Mouse (Mus musculus) ES-E14 (cell line): ENCODE measurements at regions not wholly inside any gene's neighbourhood (a gene's known extent, or its start where the extent isn't known, plus 50 kb on each side); places are given as distances from the start of the nearest gene placed in this dataset.
"Not testable (repeated sequence)": the region's sequence is repeated elsewhere in the genome, so short reads cannot be mapped to it uniquely, and the experiment has no call there.

ENCODE experiments used
- DNase-seq: peaks from one replicate; pipeline ENCODE4 v3.0.0-alpha.2; 2013; ENCODE audit warnings: low read depth, low spot score
- H3K27ac ChIP-seq: 2 replicates; pipeline ENCODE4 v1.5.1; 2012; ENCODE audit warnings: low read depth, mild to moderate bottlenecking, low read length, moderate library complexity, mixed read lengths; ENCODE audit not compliant: poor library complexity, insufficient read depth, severe bottlenecking
- H3K36me3 ChIP-seq: 2 replicates; pipeline ENCODE4 v1.6.1; 2012; ENCODE audit warnings: mild to moderate bottlenecking, low read length, moderate library complexity, mixed read lengths; ENCODE audit not compliant: control insufficient read depth, poor library complexity, insufficient read depth, severe bottlenecking
- H3K4me1 ChIP-seq, 2 experiments: fragments of 150-350 bp in 1 of 2; sonication (generic) in 1 of 2; 2 replicates each; pipeline ENCODE4 v1.6.1; 2012; ENCODE audit warnings: low read length in 2 of 2, mild to moderate bottlenecking in 1 of 2, mixed read lengths in 1 of 2; ENCODE audit not compliant: control insufficient read depth in 2 of 2, insufficient read depth in 2 of 2, poor library complexity in 1 of 2
- H3K4me3 ChIP-seq, 2 experiments: fragments of 150-350 bp in 1 of 2; sonication (generic) in 1 of 2; 2 replicates each; pipeline ENCODE4 v1.5.1; 2012; ENCODE audit warnings: low read length in 2 of 2, low read depth in 1 of 2, mild to moderate bottlenecking in 1 of 2, mixed read lengths in 1 of 2; ENCODE audit not compliant: insufficient read depth in 1 of 2, poor library complexity in 1 of 2, severe bottlenecking in 1 of 2
- H3K9ac ChIP-seq: 2 replicates; pipeline ENCODE4 v1.6.1; 2012; ENCODE audit warnings: low read depth, mild to moderate bottlenecking, low read length, mixed read lengths; ENCODE audit not compliant: poor library complexity, insufficient read depth, severe bottlenecking
- H3K9me3 ChIP-seq: fragments of 150-350 bp; sonication (generic); 2 replicates; pipeline ENCODE4 v1.6.1; 2012; ENCODE audit warnings: low read depth, mild to moderate bottlenecking, low read length; ENCODE audit not compliant: control insufficient read depth, insufficient read depth
- CHD2 ChIP-seq: IDR thresholded peaks from 2 replicates; pipeline ENCODE4 v1.6.1; 2014; ENCODE audit warnings: mild to moderate bottlenecking, low read depth, low read length, inconsistent platforms
- HCFC1 ChIP-seq: IDR thresholded peaks from 2 replicates; pipeline ENCODE4 v1.6.1; 2012; ENCODE audit warnings: low read length, inconsistent platforms, borderline replicate concordance; ENCODE audit not compliant: insufficient read depth
- MAFK ChIP-seq: IDR thresholded peaks from 2 replicates; pipeline ENCODE4 v1.6.1; 2014; ENCODE audit warnings: mild to moderate bottlenecking, low read depth, low read length, inconsistent platforms; ENCODE audit not compliant: insufficient read depth
- ZC3H11A ChIP-seq: IDR thresholded peaks from 2 replicates; pipeline ENCODE4 v1.6.1; 2012; ENCODE audit warnings: low read depth, mild to moderate bottlenecking, inconsistent platforms, low read length, borderline replicate concordance
- ZNF384 ChIP-seq: IDR thresholded peaks from 2 replicates; pipeline ENCODE4 v1.6.1; 2012; ENCODE audit warnings: low read depth, low read length, inconsistent platforms
- in situ Hi-C, 2 experiments: fragments of 600-800 bp; cut with MboI; formaldehyde crosslinking; loops; one replicate each; pipeline ENCODE4 v1.15.1; 2025; ENCODE audit warnings: low sequenced_read_pairs in 2 of 2, inconsistent platforms in 1 of 2; ENCODE audit not compliant: unreplicated experiment in 2 of 2

DNA sequence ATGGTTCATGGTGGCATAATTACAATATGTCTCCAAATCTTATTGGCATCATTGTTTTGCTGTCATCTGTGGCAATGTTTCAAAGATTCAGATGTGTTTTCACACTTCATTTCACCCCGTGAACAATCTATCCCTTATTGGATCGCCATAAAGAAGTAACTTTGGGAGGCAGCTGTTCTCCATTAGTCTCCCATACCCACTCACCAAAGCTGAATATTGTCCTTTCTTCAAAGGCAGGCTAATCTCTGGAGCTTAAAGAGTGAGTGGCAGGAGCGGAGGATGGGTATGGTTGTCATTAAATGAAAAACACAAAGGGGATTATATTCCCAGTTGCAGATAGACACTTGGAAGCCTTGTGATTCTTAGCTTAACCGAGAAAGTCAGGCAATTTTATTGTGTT is 2660.3 kb upstream of the Gm12353 start:
- Histone ChIP-seq H3K4me1 (no peaks in the 10 kb centered on the region), H3K9ac (no peak overlapping the region), H3K9me3 (no peaks in the 10 kb centered on the region), H3K36me3 (no peaks in the 10 kb centered on the region), H3K27ac (no peak overlapping the region), H3K4me3 (no peak overlapping the region)
- no peak for DNase-seq
- TF ChIP-seq HCFC1 (no peak), ZNF384 (no peak), CHD2 (no peak), ZC3H11A (no peak), MAFK (no peak)
- in situ Hi-C loops: no loop called here

DNA sequence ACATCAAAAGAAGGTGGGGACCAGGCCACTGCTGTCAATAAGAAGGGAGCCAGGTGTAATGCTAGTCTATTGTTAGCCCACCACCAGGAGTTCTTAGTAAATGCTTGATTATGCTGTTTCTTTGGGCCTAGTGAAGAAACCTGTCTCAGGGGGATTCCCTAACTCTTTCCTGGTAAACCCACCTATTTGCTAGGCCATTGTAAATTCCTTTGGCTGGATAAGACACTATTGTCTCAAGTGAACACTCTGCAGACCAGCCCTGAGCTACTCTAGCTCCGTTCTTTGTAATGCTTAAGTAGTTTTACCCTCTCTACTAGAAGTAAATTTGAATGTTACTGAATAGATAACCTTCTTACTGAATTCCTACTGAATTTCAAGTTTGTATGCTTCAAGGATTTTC is 2650.7 kb upstream of the Gm12353 start:
- H3K9ac ChIP-seq, H3K4me3 ChIP-seq, H3K36me3 ChIP-seq, H3K4me1 ChIP-seq, in situ Hi-C loops, H3K9me3 ChIP-seq: not testable (repeated sequence)
- DNase-seq: peak; percentile 29
- peak overlapping the region; percentile 40; the same call in 1 of the 2 replicates for H3K27ac ChIP-seq

DNA sequence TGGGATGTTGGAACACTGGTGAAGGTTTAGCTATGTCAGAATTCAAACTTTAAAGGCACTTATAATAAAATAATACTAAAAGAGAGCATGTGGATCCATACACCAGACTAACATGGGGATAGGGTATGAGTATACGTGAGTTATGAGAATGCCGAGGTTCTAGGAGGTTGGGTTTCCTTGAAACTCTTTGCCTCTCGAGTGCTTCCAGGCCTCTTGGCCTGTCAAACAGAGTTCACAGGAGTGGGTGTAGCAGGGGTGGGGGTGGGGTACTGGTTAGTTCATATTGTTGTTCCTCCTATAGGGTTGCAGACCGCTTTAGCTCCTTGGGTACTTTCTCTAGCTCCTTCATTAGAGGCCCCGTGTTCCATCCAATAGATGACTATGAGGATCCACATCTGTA is 2650.3 kb upstream of the Gm12353 start:
- H3K9me3 ChIP-seq, H3K9ac ChIP-seq, H3K36me3 ChIP-seq, H3K4me3 ChIP-seq, in situ Hi-C loops, H3K4me1 ChIP-seq: not testable (repeated sequence)
- peak; percentile 16 for DNase-seq
- H3K27ac ChIP-seq: peak overlapping the region; percentile 69; the same call in 1 of the 2 replicates

DNA sequence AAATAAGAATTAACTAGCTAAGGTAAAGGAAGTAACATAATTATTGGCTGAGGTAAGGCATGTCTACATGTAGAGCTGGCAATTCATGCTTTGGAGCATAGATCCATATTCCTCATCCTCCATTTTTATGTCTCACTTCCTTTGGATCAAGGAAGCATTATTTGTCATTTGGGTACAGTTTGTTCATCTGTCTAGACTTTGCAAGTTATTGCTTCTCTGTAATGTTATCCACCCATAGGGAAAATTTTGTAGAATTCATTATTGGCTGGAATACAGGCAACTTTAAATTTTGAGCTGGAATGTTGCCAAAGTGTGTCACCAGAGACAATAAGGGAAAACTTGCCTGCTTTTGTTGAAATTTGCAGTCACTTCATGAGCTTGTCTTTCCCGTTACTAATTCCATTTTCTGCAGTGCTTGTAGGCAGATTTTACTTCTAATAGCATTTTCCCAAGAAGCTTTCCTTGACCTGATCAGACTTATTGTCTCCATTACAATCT is 2623.5 kb upstream of the Gm12353 start:
- Histone ChIP-seq H3K4me3 (no peak overlapping the region), H3K4me1 (no peaks in the 10 kb centered on the region), H3K9me3 (no peaks in the 10 kb centered on the region), H3K9ac (no peak overlapping the region), H3K36me3 (no peaks in the 10 kb centered on the region), H3K27ac (no peak overlapping the region)
- in situ Hi-C loops: no loop called here
- DNase-seq: no peak
- TF ChIP-seq CHD2 (no peak), HCFC1 (no peak), MAFK (no peak), ZC3H11A (no peak), ZNF384 (no peak)

DNA sequence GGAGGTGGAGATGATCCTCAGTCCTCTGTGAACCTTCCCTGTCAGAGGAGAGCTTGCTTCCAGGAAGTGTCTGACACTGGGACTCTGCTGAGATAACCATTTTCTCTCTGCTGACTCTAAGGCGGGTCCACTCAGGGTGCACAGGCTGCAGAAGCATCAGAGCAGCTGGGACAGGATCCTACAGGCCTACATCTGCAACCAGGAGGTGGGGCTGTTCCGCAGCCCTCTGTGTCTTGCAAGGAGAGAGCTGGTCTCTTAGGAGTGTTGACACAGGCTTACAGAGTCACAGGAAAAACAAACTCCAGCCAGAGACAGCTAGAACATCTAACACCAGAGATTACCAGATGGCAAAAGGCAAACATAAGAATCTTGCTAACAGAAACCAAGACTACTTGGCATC is 2578.6 kb upstream of the Gm12353 start:
- TF ChIP-seq CHD2: no peak
- TF ChIP-seq ZNF384: no peak
- no peak for TF ChIP-seq MAFK
- TF ChIP-seq HCFC1: no peak
- 0 out of 2 replicates have a peak, but pooled peaks have one; percentile 17 for TF ChIP-seq ZC3H11A
- Histone ChIP-seq H3K27ac (no peak overlapping the region), H3K9me3 (no peaks in the 10 kb centered on the region), H3K36me3 (no peaks in the 10 kb centered on the region), H3K4me1 (no peaks in the 10 kb centered on the region), H3K9ac (no peak overlapping the region), H3K4me3 (no peak overlapping the region)
- DNase-seq: peak; percentile 27
- in situ Hi-C loops: no loop called here
